Mouse (Mus musculus): ENCODE measurements around the gene Slc12a6. TPM values are rescaled to one million over a fixed set of nuclear protein-coding genes. Genes with fewer than 3 reads are reported as not detected.
"Not testable (repeated sequence)": the region's sequence is repeated elsewhere in the genome, so short reads cannot be mapped to it uniquely, and the experiment has no call there.

The Slc12a6 gene
- polyA plus RNA-seq, 1 experiment from 2014 or later: 7.0 TPM

- peaks cover 65% of the 10 kb centered on the region for H3K4me1 ChIP-seq
Observed at GRCm38 (mm10) chr2:112266242-112266592, 592 bp downstream of the Slc12a6 start, which contains the start of gene Gm21985. Gm21985 (plus strand) TSS chr2:112266314.

GRCm38 (mm10) chr2:112266780-112267179 lies 1.2 kb downstream of the Slc12a6 start:
- peak overlapping the region; percentile 83 for H3K4me3 ChIP-seq
- peak overlapping the region; percentile 91 for H3K4me2 ChIP-seq
- 24% methylated on average over 10 of the region's 10 CpGs for WGBS (ENCODE audit: insufficient replicate concordance)
- H3K36me3 ChIP-seq: peaks cover 4% of the 10 kb centered on the region; the same call in 1 of the 2 replicates
- no peaks in the 10 kb centered on the region for H3K9me3 ChIP-seq (replicated peaks)
- H3K9ac ChIP-seq: peak overlapping the region; percentile 93
- no peaks in the 10 kb centered on the region for H3K27me3 ChIP-seq (replicated peaks)
- H3K27ac ChIP-seq: peak overlapping the region; percentile 90
- ATAC-seq: no peak
- peaks cover 65% of the 10 kb centered on the region for H3K4me1 ChIP-seq

More at GRCm38 (mm10) chr2:112266242-112266592, 592 bp downstream of the Slc12a6 start, which contains the start of gene Gm21985:
- Histone ChIP-seq H3K4me2 (peak within 1 kb of the TSS; percentile 91), H3K9me3 (replicated peaks) (no peaks in the 10 kb centered on the region), H3K27me3 (replicated peaks) (no peaks in the 10 kb centered on the region), H3K27ac (peak within 1 kb of the TSS; percentile 90), H3K36me3 (peaks cover 4% of the 10 kb centered on the region; the same call in 1 of the 2 replicates), H3K4me3 (peak within 1 kb of the TSS; percentile 83), H3K9ac (peak within 1 kb of the TSS; percentile 93)
- ATAC-seq: peak; percentile 61
- WGBS (ENCODE audit: insufficient replicate concordance): under 1% methylated on average over 11 of the region's 11 CpGs

- H3K9ac ChIP-seq: peak overlapping the region; percentile 93
Observed at GRCm38 (mm10) chr2:112267547-112268269, 2.1 kb downstream of the Slc12a6 start.

DNA sequence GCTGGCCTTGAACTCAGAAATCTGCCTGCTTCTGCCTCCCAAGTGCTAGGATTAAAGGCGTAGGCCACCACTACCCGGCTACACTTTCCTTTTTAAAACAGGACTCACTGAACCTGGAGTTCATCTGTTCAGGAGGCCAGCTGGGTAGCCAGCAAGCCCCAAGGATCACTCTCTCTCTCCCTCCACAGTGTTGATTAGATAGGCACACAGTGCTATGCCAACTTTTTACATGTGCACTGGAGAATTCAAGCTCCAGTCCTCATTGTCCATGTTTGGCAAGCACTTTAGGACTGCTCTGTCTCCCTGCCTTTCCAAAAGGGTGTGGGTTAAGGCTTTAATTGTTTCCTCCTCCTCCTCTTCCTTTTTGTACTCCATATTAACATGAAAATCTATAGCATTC lies 4.4 kb downstream of the Slc12a6 start:
- 55% methylated on average over 2 of the region's 2 CpGs for WGBS (ENCODE audit: insufficient replicate concordance)

More at GRCm38 (mm10) chr2:112267547-112268269, 2.1 kb downstream of the Slc12a6 start:
- Histone ChIP-seq H3K27ac (0 out of 2 replicates have a peak overlapping the region, but pooled peaks have one; percentile 45), H3K4me2 (peak overlapping the region; percentile 91), H3K27me3 (replicated peaks) (no peaks in the 10 kb centered on the region), H3K9me3 (replicated peaks) (no peaks in the 10 kb centered on the region), H3K36me3 (peaks cover 4% of the 10 kb centered on the region; the same call in 1 of the 2 replicates), H3K4me1 (peaks cover 67% of the 10 kb centered on the region), H3K4me3 (peak overlapping the region; percentile 83)
- WGBS (ENCODE audit: insufficient replicate concordance): 25% methylated on average over 8 of the region's 8 CpGs
- ATAC-seq: no peak

GRCm38 (mm10) chr2:112272909-112273308 lies 7.3 kb downstream of the Slc12a6 start:
- H3K27me3 ChIP-seq (replicated peaks): no peaks in the 10 kb centered on the region
- peak; percentile 91 for ATAC-seq
- H3K4me3 ChIP-seq: no peak overlapping the region
- H3K36me3 ChIP-seq: peaks cover 6% of the 10 kb centered on the region; the same call in 1 of the 2 replicates
- 21% methylated on average over 2 of the region's 2 CpGs for WGBS (ENCODE audit: insufficient replicate concordance)
- H3K4me2 ChIP-seq: peak overlapping the region; percentile 34
- no peak overlapping the region for H3K27ac ChIP-seq
- H3K4me1 ChIP-seq: peaks cover 43% of the 10 kb centered on the region
- no peaks in the 10 kb centered on the region for H3K9me3 ChIP-seq (replicated peaks)
- H3K9ac ChIP-seq: no peak overlapping the region

More for the DNA sequence above, 4.4 kb downstream of the Slc12a6 start:
- H3K9me3 ChIP-seq (replicated peaks): no peaks in the 10 kb centered on the region
- 0 out of 2 replicates have a peak, but pooled peaks cover 3% of the 10 kb centered on the region for H3K36me3 ChIP-seq
- H3K9ac ChIP-seq: no peak overlapping the region
- peak overlapping the region; percentile 32; the same call in 1 of the 2 replicates for H3K27ac ChIP-seq
- peaks cover 59% of the 10 kb centered on the region for H3K4me1 ChIP-seq
- H3K4me3 ChIP-seq: no peak overlapping the region
- no peak overlapping the region for H3K4me2 ChIP-seq
- no peaks in the 10 kb centered on the region for H3K27me3 ChIP-seq (replicated peaks)
- no peak for ATAC-seq

DNA sequence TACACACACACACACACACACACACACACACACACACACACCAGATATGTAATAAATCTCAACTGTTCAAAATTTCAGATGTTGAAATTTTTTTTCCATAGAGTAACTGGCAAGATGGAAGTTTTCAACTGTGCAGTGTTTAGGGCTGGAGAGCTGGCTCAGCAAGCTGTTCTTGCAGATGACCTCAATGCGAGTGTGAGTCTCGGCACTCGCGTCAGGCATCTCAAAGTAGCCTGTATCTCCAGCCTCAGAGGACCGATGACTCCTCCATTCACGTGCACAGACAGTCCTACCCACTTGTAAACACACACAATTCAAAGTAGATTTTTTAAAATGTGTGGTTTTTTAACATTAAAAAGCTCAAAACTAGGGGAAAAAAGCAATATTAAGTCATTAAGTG lies 7.8 kb downstream of the Slc12a6 start:
- WGBS (ENCODE audit: insufficient replicate concordance): 84% methylated on average over 6 of the region's 6 CpGs
- peaks cover 39% of the 10 kb centered on the region for H3K4me1 ChIP-seq

GRCm38 (mm10) chr2:112276870-112277269 lies 11.2 kb downstream of the Slc12a6 start:
- Histone ChIP-seq H3K4me1 (peaks cover 29% of the 10 kb centered on the region), H3K4me2 (no peak overlapping the region), H3K9me3 (replicated peaks) (no peaks in the 10 kb centered on the region), H3K27me3 (replicated peaks) (no peaks in the 10 kb centered on the region), H3K36me3 (peaks cover 6% of the 10 kb centered on the region; the same call in 1 of the 2 replicates), H3K9ac (no peak overlapping the region), H3K27ac (no peak overlapping the region), H3K4me3 (no peak overlapping the region)
- WGBS (ENCODE audit: insufficient replicate concordance): 82% methylated on average over 3 of the region's 3 CpGs
- ATAC-seq: no peak

More for the DNA sequence above, 7.8 kb downstream of the Slc12a6 start:
- Histone ChIP-seq H3K4me2 (peak overlapping the region; percentile 34; the same call in 1 of the 2 replicates), H3K36me3 (peaks cover 6% of the 10 kb centered on the region; the same call in 1 of the 2 replicates), H3K9ac (no peak overlapping the region), H3K4me3 (no peak overlapping the region), H3K27ac (no peak overlapping the region), H3K9me3 (replicated peaks) (no peaks in the 10 kb centered on the region), H3K27me3 (replicated peaks) (no peaks in the 10 kb centered on the region)
- no peak for ATAC-seq

- Histone ChIP-seq H3K4me3 (no peak overlapping the region), H3K36me3 (no peaks in the 10 kb centered on the region), H3K4me1 (peaks cover 33% of the 10 kb centered on the region), H3K27ac (no peak overlapping the region), H3K4me2 (no peak overlapping the region), H3K9me3 (replicated peaks) (no peaks in the 10 kb centered on the region), H3K9ac (no peak overlapping the region), H3K27me3 (replicated peaks) (no peaks in the 10 kb centered on the region)
- WGBS (ENCODE audit: insufficient replicate concordance): 94% methylated on average over 1 of the region's 1 CpGs
- ATAC-seq: no peak
Observed at GRCm38 (mm10) chr2:112282846-112283245, 17.2 kb downstream of the Slc12a6 start.

DNA sequence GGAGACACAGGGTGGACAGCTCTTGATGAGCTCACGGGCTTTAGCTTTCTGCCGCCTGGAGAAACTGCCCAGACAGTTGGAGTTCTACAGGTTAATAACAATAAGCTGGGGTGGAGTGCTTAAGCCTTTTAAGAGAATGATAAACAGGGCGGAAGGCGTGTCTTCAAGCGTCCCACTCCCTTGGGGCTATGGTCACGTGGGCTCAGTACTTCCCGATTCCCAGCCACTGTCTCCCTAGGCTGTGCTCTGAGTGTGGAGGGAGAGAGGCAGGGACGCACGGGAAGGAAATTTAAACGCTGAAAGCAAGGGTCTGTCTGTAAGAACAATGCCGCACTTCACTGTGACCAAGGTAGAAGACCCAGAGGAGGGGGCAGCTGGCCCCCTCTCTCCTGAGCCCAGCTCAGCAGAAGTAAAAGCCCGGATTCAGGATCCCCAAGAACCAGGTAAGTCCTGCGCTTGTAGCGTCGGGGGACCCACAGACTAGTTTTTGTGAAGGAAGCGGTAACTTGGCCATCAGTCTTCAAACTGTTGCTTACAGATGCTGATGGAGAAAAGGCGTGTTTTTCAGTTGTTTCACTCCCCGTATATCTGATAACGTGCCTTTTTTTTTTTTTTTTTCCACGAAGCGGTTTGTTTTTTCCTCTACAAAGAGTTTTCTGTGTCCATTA lies 18.9 kb downstream of the Slc12a6 start:
- peak overlapping the region; percentile 74 for H3K9ac ChIP-seq
- peak overlapping the region; percentile 74 for H3K27ac ChIP-seq
- peak overlapping the region; percentile 86 for H3K4me2 ChIP-seq
- H3K9me3 ChIP-seq (replicated peaks): no peaks in the 10 kb centered on the region
- under 1% methylated on average over 21 of the region's 21 CpGs for WGBS (ENCODE audit: insufficient replicate concordance)
- peak overlapping the region; percentile 70 for H3K4me3 ChIP-seq
- peaks cover 30% of the 10 kb centered on the region for H3K4me1 ChIP-seq
- ATAC-seq: peak; percentile 95
- no peaks in the 10 kb centered on the region for H3K27me3 ChIP-seq (replicated peaks)
- no peaks in the 10 kb centered on the region for H3K36me3 ChIP-seq

DNA sequence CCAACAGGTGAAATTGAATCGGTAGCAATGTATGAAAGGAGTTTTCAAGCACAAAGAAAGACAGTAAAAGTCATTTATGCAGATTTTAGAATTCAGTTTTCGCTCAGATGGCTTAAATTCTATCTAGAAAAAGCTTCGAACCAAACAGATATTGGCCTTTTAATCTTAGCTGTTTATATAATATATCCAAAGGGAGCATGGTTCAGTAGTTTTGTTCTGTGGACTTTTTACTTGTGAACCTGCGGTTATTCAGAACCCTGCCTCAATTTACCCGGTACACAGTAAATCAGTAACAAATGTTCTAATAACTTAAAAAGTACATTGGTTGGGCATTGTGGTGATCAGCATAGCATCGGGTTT lies 19.4 kb downstream of the Slc12a6 start:
- Histone ChIP-seq H3K4me2 (peak overlapping the region; percentile 86), H3K4me3 (peak overlapping the region; percentile 70), H3K4me1 (peaks cover 28% of the 10 kb centered on the region), H3K27ac (peak overlapping the region; percentile 40; the same call in 1 of the 2 replicates), H3K9me3 (replicated peaks) (no peaks in the 10 kb centered on the region), H3K9ac (peak overlapping the region; percentile 74), H3K36me3 (no peaks in the 10 kb centered on the region), H3K27me3 (replicated peaks) (no peaks in the 10 kb centered on the region)
- no peak for ATAC-seq
- 53% methylated on average over 6 of the region's 6 CpGs for WGBS (ENCODE audit: insufficient replicate concordance)

GRCm38 (mm10) chr2:112286062-112286461 lies 20.4 kb downstream of the Slc12a6 start:
- H3K9ac ChIP-seq; H3K4me2 ChIP-seq; ATAC-seq; H3K27me3 ChIP-seq (replicated peaks); H3K36me3 ChIP-seq; H3K4me3 ChIP-seq; H3K27ac ChIP-seq; H3K9me3 ChIP-seq (replicated peaks): not testable (repeated sequence)
- peaks cover 28% of the 10 kb centered on the region for H3K4me1 ChIP-seq
- WGBS (ENCODE audit: insufficient replicate concordance): 94% methylated on average over 1 of the region's 1 CpGs

- WGBS (ENCODE audit: insufficient replicate concordance): 67% methylated on average over 4 of the region's 4 CpGs
- Histone ChIP-seq H3K4me3 (no peak overlapping the region), H3K9ac (no peak overlapping the region)
Observed at GRCm38 (mm10) chr2:112287059-112287458, 21.4 kb downstream of the Slc12a6 start.

More at GRCm38 (mm10) chr2:112287059-112287458, 21.4 kb downstream of the Slc12a6 start:
- ATAC-seq: no peak
- Histone ChIP-seq H3K36me3 (no peaks in the 10 kb centered on the region), H3K27ac (no peak overlapping the region), H3K27me3 (replicated peaks) (no peaks in the 10 kb centered on the region), H3K4me1 (peaks cover 32% of the 10 kb centered on the region), H3K4me2 (no peak overlapping the region), H3K9me3 (replicated peaks) (no peaks in the 10 kb centered on the region)
